Mouse (Mus musculus): ENCODE data around the gene Mcpt1. TPM values are rescaled to one million over a fixed set of nuclear protein-coding genes. Genes with fewer than 3 reads are reported as not detected.
"Not testable (repeated sequence)": the region's sequence is repeated elsewhere in the genome, so short reads cannot be mapped to it uniquely, and the experiment has no call there.

Gene Mcpt1
- polyA plus RNA-seq, 1 experiment from 2014 or later: 0.39 TPM

DNA sequence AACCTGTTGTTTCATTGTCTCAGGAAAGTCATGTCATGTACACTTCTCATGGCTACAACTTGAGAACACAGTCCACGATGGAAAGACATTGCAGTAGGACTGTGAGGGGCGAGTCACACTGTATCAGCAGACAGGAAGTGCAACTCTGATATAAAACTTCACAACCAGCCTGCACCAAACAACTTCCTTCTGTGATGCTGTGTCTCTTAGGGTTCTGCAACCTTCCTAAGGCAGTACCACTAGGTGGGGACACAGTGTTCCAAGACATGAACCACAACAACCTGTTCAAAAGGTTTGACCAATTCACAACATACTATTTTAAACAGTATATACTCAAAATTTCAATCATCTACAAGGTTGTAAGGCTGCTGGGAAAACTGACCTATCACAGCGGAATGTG is 37.6 kb downstream of the Mcpt1 start:
- no peak overlapping the region for H3K9ac ChIP-seq (ENCODE audit: low read depth, low read length)
- no peak overlapping the region for H3K4me2 ChIP-seq (ENCODE audit: low read depth, low read length)
- no peak overlapping the region for H3K27ac ChIP-seq (replicated peaks; ENCODE audit: low read depth, low read length)
- no peaks in the 10 kb centered on the region for H3K9me3 ChIP-seq (ENCODE audit: control insufficient read depth, low read length)
- DNase-seq (ENCODE audit: low spot score): no peak
- H3K27me3 ChIP-seq (replicated peaks; ENCODE audit: control insufficient read depth, insufficient read depth, low read length): no peaks in the 10 kb centered on the region
- H3K4me3 ChIP-seq (ENCODE audit: low read depth, low read length): no peak overlapping the region
- no peaks in the 10 kb centered on the region for H3K4me1 ChIP-seq (ENCODE audit: control insufficient read depth, insufficient read depth, low read length)
- ATAC-seq (ENCODE audit: low read depth): no peak
- H3K36me3 ChIP-seq (ENCODE audit: control insufficient read depth, insufficient read depth, low read length): no peaks in the 10 kb centered on the region
- WGBS: 85% methylated on average over 3 of the region's 3 CpGs

DNA sequence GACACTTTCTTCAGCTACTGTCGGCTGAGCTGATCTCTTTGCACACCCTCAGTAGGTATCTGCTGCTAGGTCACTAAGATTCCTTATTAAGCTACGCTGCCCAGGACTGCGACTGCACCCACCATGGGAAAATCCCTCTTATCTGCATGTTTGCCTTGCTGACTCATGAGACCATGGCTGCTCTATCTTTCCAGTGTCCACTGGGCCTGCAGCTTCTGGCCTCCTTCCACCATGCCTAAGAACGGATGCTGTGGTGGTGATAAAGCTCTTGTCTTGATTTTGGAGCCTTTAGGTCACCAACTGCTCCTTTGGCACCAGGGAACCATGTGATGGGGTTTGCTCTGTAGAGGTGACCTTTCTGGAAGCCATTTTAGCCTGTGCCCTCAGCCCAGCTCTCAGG is 40.0 kb downstream of the Mcpt1 start:
- H3K4me1 ChIP-seq (ENCODE audit: control insufficient read depth, insufficient read depth, low read length): no peaks in the 10 kb centered on the region
- H3K27me3 ChIP-seq (replicated peaks; ENCODE audit: control insufficient read depth, insufficient read depth, low read length): no peaks in the 10 kb centered on the region
- WGBS: 76% methylated on average over 4 of the region's 4 CpGs
- no peaks in the 10 kb centered on the region for H3K9me3 ChIP-seq (ENCODE audit: control insufficient read depth, low read length)
- no peak for ATAC-seq (ENCODE audit: low read depth)
- no peaks in the 10 kb centered on the region for H3K36me3 ChIP-seq (ENCODE audit: control insufficient read depth, insufficient read depth, low read length)
- no peak overlapping the region for H3K4me3 ChIP-seq (ENCODE audit: low read depth, low read length)
- no peak overlapping the region for H3K4me2 ChIP-seq (ENCODE audit: low read depth, low read length)
- no peak for DNase-seq (ENCODE audit: low spot score)
- no peak overlapping the region for H3K9ac ChIP-seq (ENCODE audit: low read depth, low read length)
- no peak overlapping the region for H3K27ac ChIP-seq (replicated peaks; ENCODE audit: low read depth, low read length)

DNA sequence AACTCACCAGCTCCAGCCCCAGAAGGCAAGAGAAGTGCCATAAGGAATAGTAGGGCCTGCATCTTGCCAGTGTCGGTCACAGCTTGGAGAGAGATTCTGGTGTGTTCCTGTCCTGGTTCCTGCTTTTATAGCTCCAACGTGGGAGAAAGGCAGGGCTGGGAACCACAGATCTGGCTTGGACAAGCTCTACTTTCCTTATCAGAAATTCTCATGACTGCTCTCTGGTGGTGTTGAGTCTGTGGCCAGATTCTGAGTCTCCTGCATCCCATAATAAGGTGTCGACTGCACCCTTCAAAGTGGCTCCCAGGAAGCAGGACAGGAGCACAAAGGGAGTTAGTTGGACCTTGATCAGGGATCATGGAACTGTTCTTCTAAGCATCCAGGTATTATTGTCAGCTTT is 44.4 kb downstream of the Mcpt1 start, which contains the start of gene Mcpt4:
Mcpt4 (minus strand) TSS at position 101 of the 400 bp plus-strand sequence.
- not testable (repeated sequence) for H3K36me3 ChIP-seq (ENCODE audit: control insufficient read depth, insufficient read depth, low read length); H3K4me3 ChIP-seq (ENCODE audit: low read depth, low read length); DNase-seq (ENCODE audit: low spot score); ATAC-seq (ENCODE audit: low read depth); H3K4me2 ChIP-seq (ENCODE audit: low read depth, low read length); H3K9me3 ChIP-seq (ENCODE audit: control insufficient read depth, low read length); H3K4me1 ChIP-seq (ENCODE audit: control insufficient read depth, insufficient read depth, low read length); H3K27me3 ChIP-seq (replicated peaks; ENCODE audit: control insufficient read depth, insufficient read depth, low read length); H3K27ac ChIP-seq (replicated peaks; ENCODE audit: low read depth, low read length); H3K9ac ChIP-seq (ENCODE audit: low read depth, low read length)
- 67% methylated on average over 3 of the region's 3 CpGs for WGBS

Other genes with a start within 250 kb of the Mcpt1 start
- gene Adcy4, start 233.9 kb upstream of the Mcpt1 start, polyA plus RNA-seq (2014; fragmentation: Nextera tagmentation; extraction: Ambion mirVana): 13.4 and 16.2 TPM in 2 replicates
- 32.0 and 35.3 TPM in 2 replicates for gene Ripk3, start 229.1 kb upstream of the Mcpt1 start, polyA plus RNA-seq (2014; fragmentation: Nextera tagmentation; extraction: Ambion mirVana)
- gene Nfatc4, start 194.8 kb upstream of the Mcpt1 start, polyA plus RNA-seq (2014; fragmentation: Nextera tagmentation; extraction: Ambion mirVana): 56.5 and 74.7 TPM in 2 replicates
- 15.6 and 19.5 TPM in 2 replicates for gene Nynrin, start 164.0 kb upstream of the Mcpt1 start, polyA plus RNA-seq (2014; fragmentation: Nextera tagmentation; extraction: Ambion mirVana)
- gene Cbln3, start 133.6 kb upstream of the Mcpt1 start, polyA plus RNA-seq (2014; fragmentation: Nextera tagmentation; extraction: Ambion mirVana): 0.25 and 0.50 TPM in 2 replicates
- gene Khnyn, start 133.0 kb upstream of the Mcpt1 start, polyA plus RNA-seq (2014; fragmentation: Nextera tagmentation; extraction: Ambion mirVana): 9.1 and 9.7 TPM in 2 replicates
- gene Sdr39u1, start 117.7 kb upstream of the Mcpt1 start, polyA plus RNA-seq (2014; fragmentation: Nextera tagmentation; extraction: Ambion mirVana): 56.9 and 71.5 TPM in 2 replicates
- gene Cma1, start 73.3 kb upstream of the Mcpt1 start, polyA plus RNA-seq (2014; fragmentation: Nextera tagmentation; extraction: Ambion mirVana): 129 and 233 TPM in 2 replicates
- 0.21 TPM in 1 of 2 replicates, not detected in the other for gene Cma2, start 67.0 kb upstream of the Mcpt1 start, polyA plus RNA-seq (2014; fragmentation: Nextera tagmentation; extraction: Ambion mirVana)
- not detected in 2 replicates for gene Mcpt9, start 12.5 kb downstream of the Mcpt1 start, polyA plus RNA-seq (2014; fragmentation: Nextera tagmentation; extraction: Ambion mirVana)
- gene Mcpt2, start 24.1 kb downstream of the Mcpt1 start, polyA plus RNA-seq (2014; fragmentation: Nextera tagmentation; extraction: Ambion mirVana): 0.92 and 1.1 TPM in 2 replicates
- gene Mcpt4, start 44.3 kb downstream of the Mcpt1 start, polyA plus RNA-seq (2014; fragmentation: Nextera tagmentation; extraction: Ambion mirVana): 2.8 and 6.5 TPM in 2 replicates
- gene Mcpt8, start 67.3 kb downstream of the Mcpt1 start, polyA plus RNA-seq (2014; fragmentation: Nextera tagmentation; extraction: Ambion mirVana): 1.6 and 1.8 TPM in 2 replicates
- gene Ctsg, start 84.6 kb downstream of the Mcpt1 start, polyA plus RNA-seq (2014; fragmentation: Nextera tagmentation; extraction: Ambion mirVana): 0.29 and 0.57 TPM in 2 replicates
- gene Gzme, start 102.7 kb downstream of the Mcpt1 start, polyA plus RNA-seq (2014; fragmentation: Nextera tagmentation; extraction: Ambion mirVana): 0.24 and 0.45 TPM in 2 replicates
- gene Gzmd, start 114.6 kb downstream of the Mcpt1 start, polyA plus RNA-seq (2014; fragmentation: Nextera tagmentation; extraction: Ambion mirVana): not detected in 2 replicates
- not detected in 2 replicates for gene Gzmg, start 141.6 kb downstream of the Mcpt1 start, polyA plus RNA-seq (2014; fragmentation: Nextera tagmentation; extraction: Ambion mirVana)
- gene Gzmn, start 156.6 kb downstream of the Mcpt1 start, polyA plus RNA-seq (2014; fragmentation: Nextera tagmentation; extraction: Ambion mirVana): not detected in 2 replicates
- not detected in 2 replicates for gene Gzmf, start 193.4 kb downstream of the Mcpt1 start, polyA plus RNA-seq (2014; fragmentation: Nextera tagmentation; extraction: Ambion mirVana)
- gene Gzmc, start 216.7 kb downstream of the Mcpt1 start, polyA plus RNA-seq (2014; fragmentation: Nextera tagmentation; extraction: Ambion mirVana): 0.46 and 0.55 TPM in 2 replicates
- 0.39 and 0.47 TPM in 2 replicates for gene Gzmb, start 244.3 kb downstream of the Mcpt1 start, polyA plus RNA-seq (2014; fragmentation: Nextera tagmentation; extraction: Ambion mirVana)

Measured in embryonic facial prominence, embryonic 14.5 days (tissue).